Comparison of ENCODE assay signal across 24 mouse cellular contexts in genomic region chr6:53768275-53768674, GRCm38 (mm10). TPM values are rescaled to one million over a fixed set of nuclear protein-coding genes. Genes with fewer than 3 reads are reported as not detected.
DNase-seq lines count a peak whose midpoint lies in the region; ATAC-seq and TF ChIP-seq lines count a peak whose summit lies in the region.
"Had no signal": no experiment of that assay in that cellular context is flagged by ENCODE, and none has a peak within 500 bp of the region (broad histone marks: within the 10 kb centered on the region; RNA-seq: fewer than 3 reads in every experiment).

No protein-coding gene starts in this region.

- H3K4me3 ChIP-seq in forebrain, embryonic 14.5 days (ENCODE audit: low read depth, low read length): no peak overlapping the region
- H3K4me3 ChIP-seq in forebrain, embryonic 16.5 days (replicated peaks; ENCODE audit: low read length): no peak overlapping the region
- H3K4me3 ChIP-seq in forebrain, postnatal 0 days (ENCODE audit: low read depth, low read length): no peak overlapping the region
- H3K4me3 ChIP-seq in forebrain, embryonic 12.5 days (replicated peaks): no peak overlapping the region
- H3K4me3 ChIP-seq in heart, embryonic 11.5 days (ENCODE audit: low read depth, low read length): no peak overlapping the region
- no peak overlapping the region for H3K4me3 ChIP-seq in midbrain, embryonic 13.5 days (replicated peaks)

- no peak overlapping the region for H3K4me2 ChIP-seq in forebrain, embryonic 14.5 days (ENCODE audit: low read length)
- H3K4me2 ChIP-seq in forebrain, embryonic 16.5 days (ENCODE audit: low read length): no peak overlapping the region
- H3K4me2 ChIP-seq in forebrain, postnatal 0 days (ENCODE audit: low read depth): no peak overlapping the region
- no peak overlapping the region for H3K4me2 ChIP-seq in forebrain, embryonic 12.5 days
- no peak overlapping the region for H3K4me2 ChIP-seq in heart, embryonic 11.5 days
- H3K4me2 ChIP-seq in midbrain, embryonic 13.5 days (replicated peaks): no peak overlapping the region

- H3K36me3 ChIP-seq in forebrain, embryonic 14.5 days (ENCODE audit: control insufficient read depth, insufficient read depth, low read length): no peaks in the 10 kb centered on the region
- no peaks in the 10 kb centered on the region for H3K36me3 ChIP-seq in forebrain, embryonic 16.5 days (ENCODE audit: control insufficient read depth, insufficient read depth)
- H3K36me3 ChIP-seq in forebrain, postnatal 0 days (ENCODE audit: insufficient read depth): no peaks in the 10 kb centered on the region
- no peaks in the 10 kb centered on the region for H3K36me3 ChIP-seq in forebrain, embryonic 12.5 days (replicated peaks)
- no peaks in the 10 kb centered on the region for H3K36me3 ChIP-seq in heart, embryonic 11.5 days (ENCODE audit: control insufficient read depth, insufficient read depth, low read length)
- H3K36me3 ChIP-seq in midbrain, embryonic 13.5 days: no peaks in the 10 kb centered on the region
- H3K36me3 ChIP-seq: G1E had no signal

- H3K9me3 ChIP-seq in forebrain, embryonic 14.5 days (replicated peaks; ENCODE audit: control insufficient read depth, low read length): no peaks in the 10 kb centered on the region
- no peaks in the 10 kb centered on the region for H3K9me3 ChIP-seq in forebrain, embryonic 16.5 days (ENCODE audit: control insufficient read depth, low read length)
- no peaks in the 10 kb centered on the region for H3K9me3 ChIP-seq in forebrain, postnatal 0 days (ENCODE audit: low read length)
- no peaks in the 10 kb centered on the region for H3K9me3 ChIP-seq in forebrain, embryonic 12.5 days
- no peaks in the 10 kb centered on the region for H3K9me3 ChIP-seq in heart, embryonic 11.5 days (replicated peaks; ENCODE audit: control insufficient read depth, low read length)
- no peaks in the 10 kb centered on the region for H3K9me3 ChIP-seq in midbrain, embryonic 13.5 days

- H3K9ac ChIP-seq in forebrain, embryonic 14.5 days (ENCODE audit: low read length): no peak overlapping the region
- no peak overlapping the region for H3K9ac ChIP-seq in forebrain, embryonic 16.5 days (replicated peaks; ENCODE audit: low read depth, low read length)
- H3K9ac ChIP-seq in forebrain, postnatal 0 days: no peak overlapping the region
- H3K9ac ChIP-seq in forebrain, embryonic 12.5 days: no peak overlapping the region
- no peak overlapping the region for H3K9ac ChIP-seq in heart, embryonic 11.5 days (ENCODE audit: low read depth, low read length)
- no peak overlapping the region for H3K9ac ChIP-seq in midbrain, embryonic 13.5 days (replicated peaks)

- DNase-seq in forebrain, embryonic 14.5 days (ENCODE audit: low spot score): peak; percentile 50
- DNase-seq in forebrain, postnatal 0 days: no peak
- DNase-seq in heart, adult 11 months: peak; percentile 33
- DNase-seq in brain, embryonic 14.5 days (ENCODE audit: low read depth): peak; percentile 47
- DNase-seq: adrenal gland, adult 2 months; adrenal gland, adult 8-10 months; adrenal gland, postnatal 10 days; adrenal gland, postnatal 14 days; adrenal gland, postnatal 25 days; adrenal gland, postnatal 36 days; B cell, adult 2 months; cerebellum, adult 11 months; cerebellum, adult 11-12 months; cerebellum, adult 18-20 months had no signal

- no peaks in the 10 kb centered on the region for H3K27me3 ChIP-seq in forebrain, embryonic 14.5 days (replicated peaks; ENCODE audit: control insufficient read depth, insufficient read depth, low read length)
- H3K27me3 ChIP-seq in forebrain, embryonic 16.5 days (replicated peaks; ENCODE audit: control insufficient read depth, insufficient read depth, low read length): no peaks in the 10 kb centered on the region
- H3K27me3 ChIP-seq in forebrain, postnatal 0 days (ENCODE audit: insufficient read depth, low read length): no peaks in the 10 kb centered on the region
- H3K27me3 ChIP-seq in forebrain, embryonic 12.5 days: no peaks in the 10 kb centered on the region
- no peaks in the 10 kb centered on the region for H3K27me3 ChIP-seq in heart, embryonic 11.5 days (ENCODE audit: control insufficient read depth, insufficient read depth, low read length)
- no peaks in the 10 kb centered on the region for H3K27me3 ChIP-seq in midbrain, embryonic 13.5 days
- H3K27me3 ChIP-seq: CH12.LX, Patski had no signal

- H3K27ac ChIP-seq in forebrain, embryonic 14.5 days (ENCODE audit: low read depth, low read length): no peak overlapping the region
- H3K27ac ChIP-seq in forebrain, embryonic 16.5 days (ENCODE audit: low read length): no peak overlapping the region
- no peak overlapping the region for H3K27ac ChIP-seq in forebrain, postnatal 0 days (ENCODE audit: low read depth, low read length)
- H3K27ac ChIP-seq in forebrain, embryonic 12.5 days: no peak overlapping the region
- no peak overlapping the region for H3K27ac ChIP-seq in heart, embryonic 11.5 days (ENCODE audit: low read depth, low read length)
- no peak overlapping the region for H3K27ac ChIP-seq in midbrain, embryonic 13.5 days

- ATAC-seq in forebrain, embryonic 14.5 days: peak; percentile 50; the same call in 1 of the 2 replicates
- ATAC-seq in forebrain, embryonic 16.5 days: no peak
- peak; percentile 23; the same call in 1 of the 2 replicates for ATAC-seq in forebrain, postnatal 0 days
- ATAC-seq in forebrain, embryonic 12.5 days (ENCODE audit: low FRiP score): no peak
- ATAC-seq in heart, embryonic 11.5 days (replicated peaks; ENCODE audit: insufficient number of reproducible peaks, low FRiP score, low TSS enrichment): no peak
- no peak for ATAC-seq in midbrain, embryonic 13.5 days
- ATAC-seq: activated CD4-positive, CD25-positive, alpha-beta regulatory T cell, adult 4 months; CD4-positive, CD25-positive, alpha-beta regulatory T cell, adult 4 months; Patski had no signal

- TF ChIP-seq POLR2A in brain, embryonic 14.5 days (IDR thresholded peaks at IDR 0.05; ENCODE audit: borderline replicate concordance, extremely low read depth, insufficient read depth, insufficient read length, poor library complexity, severe bottlenecking): no peak

- no peak for TF ChIP-seq CTCF in forebrain, postnatal 0 days (IDR thresholded peaks at IDR 0.05; ENCODE audit: low read depth)
- no peak for TF ChIP-seq CTCF in brain, embryonic 14.5 days (IDR thresholded peaks at IDR 0.05; ENCODE audit: borderline replicate concordance, extremely low read depth, insufficient read depth, insufficient read length)

- WGBS in forebrain, embryonic 14.5 days: 70% methylated on average over 4 of the region's 4 CpGs
- WGBS in forebrain, embryonic 16.5 days: 63% methylated on average over 4 of the region's 4 CpGs
- 72% methylated on average over 4 of the region's 4 CpGs for WGBS in forebrain, postnatal 0 days
- WGBS in forebrain, embryonic 12.5 days: 87% methylated on average over 4 of the region's 4 CpGs
- 88% methylated on average over 4 of the region's 4 CpGs for WGBS in heart, embryonic 11.5 days (ENCODE audit: insufficient replicate concordance)
- 88% methylated on average over 4 of the region's 4 CpGs for WGBS in midbrain, embryonic 13.5 days

- no peaks in the 10 kb centered on the region for H3K4me1 ChIP-seq in forebrain, embryonic 14.5 days (ENCODE audit: control insufficient read depth, insufficient read depth, low read length)
- H3K4me1 ChIP-seq in forebrain, embryonic 16.5 days (replicated peaks; ENCODE audit: control insufficient read depth, insufficient read depth, low read length): no peaks in the 10 kb centered on the region
- no peaks in the 10 kb centered on the region for H3K4me1 ChIP-seq in forebrain, postnatal 0 days (ENCODE audit: insufficient read depth)
- H3K4me1 ChIP-seq in forebrain, embryonic 12.5 days: no peaks in the 10 kb centered on the region
- peaks cover 6% of the 10 kb centered on the region; the same call in 1 of the 2 replicates for H3K4me1 ChIP-seq in heart, embryonic 11.5 days (ENCODE audit: control insufficient read depth, insufficient read depth, low read length)
- H3K4me1 ChIP-seq in midbrain, embryonic 13.5 days (replicated peaks): no peaks in the 10 kb centered on the region

RNA-seq across cellular contexts. Expression of gene Tril, which starts 52.4 kb away (rescaled TPM):
- polyA plus RNA-seq in forebrain, embryonic 14.5 days (2014; fragmentation: Nextera tagmentation; extraction: Ambion mirVana): 3.9 and 5.1 TPM in 2 replicates
- polyA plus RNA-seq in forebrain, embryonic 16.5 days (2015; fragmentation: Nextera tagmentation; extraction: Ambion mirVana): 7.4 and 7.7 TPM in 2 replicates
- 17.8 and 27.8 TPM in 2 replicates for total RNA-seq in forebrain, postnatal 0 days (2014; rRNA removed)
- polyA plus RNA-seq in forebrain, postnatal 0 days (2015; fragmentation: Nextera tagmentation; extraction: Ambion mirVana): 8.5 and 18.2 TPM in 2 replicates
- polyA plus RNA-seq in forebrain, embryonic 12.5 days (2016; fragmentation: Nextera tagmentation; extraction: Ambion mirVana): 19.5 and 23.2 TPM in 2 replicates
- polyA plus RNA-seq in heart, embryonic 11.5 days (2014; fragmentation: Nextera tagmentation; extraction: Ambion mirVana): 5.3 and 5.5 TPM in 2 replicates
- polyA plus RNA-seq in brain, embryonic 14.5 days (2012; rRNA removed): 8.0 and 15.5 TPM in 2 replicates
- 10.2 and 12.3 TPM in 2 replicates for polyA plus RNA-seq in midbrain, embryonic 13.5 days (2015; fragmentation: Nextera tagmentation; extraction: Ambion mirVana)
- total RNA-seq: CH12.LX, MEL had no signal
- polyA plus RNA-seq: activated CD4-positive, CD25-positive, alpha-beta regulatory T cell, adult 4 months; CD4-positive, CD25-positive, alpha-beta regulatory T cell, adult 4 months; G1E had no signal

Comparison
In these comparisons a context has a peak if more than half of its experiments do, and no peak if none do; other contexts are left out.
1. ATAC-seq: peak in forebrain, embryonic 14.5 days (single experiment) and forebrain, postnatal 0 days (single experiment); none in forebrain, embryonic 16.5 days (single experiment), forebrain, embryonic 12.5 days (single experiment), heart, embryonic 11.5 days (single experiment) and midbrain, embryonic 13.5 days (single experiment).